Mouse (Mus musculus): ENCODE results near the gene Gm42417. TPM values are rescaled to one million over a fixed set of nuclear protein-coding genes. Genes with fewer than 3 reads are reported as not detected.

Gene Gm42417
- polyA plus RNA-seq, 1 experiment from 2014 or later = not detected

DNA sequence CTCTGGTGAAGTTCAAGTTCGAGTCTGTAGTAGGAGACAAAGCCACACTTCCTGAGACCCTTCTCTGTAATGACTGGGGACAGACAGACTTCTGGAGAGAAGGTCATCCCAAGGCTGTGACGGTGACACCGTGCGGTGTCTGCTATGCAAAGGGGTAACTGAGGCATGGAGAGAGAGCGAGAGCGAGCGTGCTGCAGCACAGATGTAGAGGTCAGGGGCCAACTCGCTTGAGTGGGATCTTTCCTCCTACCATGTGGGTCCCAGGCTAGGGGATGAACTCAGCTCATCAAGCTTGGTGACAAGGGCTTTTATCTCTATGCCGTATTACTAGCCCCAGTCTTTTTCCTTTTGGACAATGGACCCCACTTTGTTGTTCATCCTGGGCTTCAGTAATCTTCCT, 52.1 kb downstream of the Gm42417 start:
- no peaks in the 10 kb centered on the region for H3K9me3 ChIP-seq (ENCODE audit: low read length)
- H3K4me1 ChIP-seq (ENCODE audit: insufficient read depth) = no peaks in the 10 kb centered on the region
- no peaks in the 10 kb centered on the region for H3K27me3 ChIP-seq (ENCODE audit: insufficient read depth, low read length)
- H3K27ac ChIP-seq (ENCODE audit: low read depth) = no peak overlapping the region
- H3K9ac ChIP-seq (replicated peaks) = no peak overlapping the region
- DNase-seq (no peak), ATAC-seq (no peak)
- H3K4me2 ChIP-seq (ENCODE audit: low read depth, low read length) = no peak overlapping the region
- no peak overlapping the region for H3K4me3 ChIP-seq (ENCODE audit: low read depth, low read length)
- WGBS (ENCODE audit: insufficient replicate concordance) = 85% methylated on average over 9 of the region's 9 CpGs
- TF ChIP-seq CTCF (IDR thresholded peaks at IDR 0.05; ENCODE audit: low read depth) = no peak
- TF ChIP-seq EP300 (IDR thresholded peaks at IDR 0.05; ENCODE audit: low read depth) = no peak
- H3K36me3 ChIP-seq (replicated peaks; ENCODE audit: insufficient read depth, low read length) = no peaks in the 10 kb centered on the region

GRCm38 (mm10) chr1:36485080-36485479, 54.1 kb downstream of the Gm42417 start:
- ATAC-seq (no peak), DNase-seq (no peak)
- Histone ChIP-seq H3K9me3 (ENCODE audit: low read length) (no peaks in the 10 kb centered on the region), H3K36me3 (replicated peaks; ENCODE audit: insufficient read depth, low read length) (no peaks in the 10 kb centered on the region), H3K27me3 (ENCODE audit: insufficient read depth, low read length) (no peaks in the 10 kb centered on the region), H3K27ac (ENCODE audit: low read depth) (no peak overlapping the region), H3K4me2 (ENCODE audit: low read depth, low read length) (no peak overlapping the region), H3K9ac (replicated peaks) (no peak overlapping the region), H3K4me3 (ENCODE audit: low read depth, low read length) (no peak overlapping the region), H3K4me1 (ENCODE audit: insufficient read depth) (no peaks in the 10 kb centered on the region)
- WGBS (ENCODE audit: insufficient replicate concordance) = 67% methylated on average over 7 of the region's 7 CpGs
- TF ChIP-seq CTCF (IDR thresholded peaks at IDR 0.05; ENCODE audit: low read depth) (no peak), EP300 (IDR thresholded peaks at IDR 0.05; ENCODE audit: low read depth) (no peak)

DNA sequence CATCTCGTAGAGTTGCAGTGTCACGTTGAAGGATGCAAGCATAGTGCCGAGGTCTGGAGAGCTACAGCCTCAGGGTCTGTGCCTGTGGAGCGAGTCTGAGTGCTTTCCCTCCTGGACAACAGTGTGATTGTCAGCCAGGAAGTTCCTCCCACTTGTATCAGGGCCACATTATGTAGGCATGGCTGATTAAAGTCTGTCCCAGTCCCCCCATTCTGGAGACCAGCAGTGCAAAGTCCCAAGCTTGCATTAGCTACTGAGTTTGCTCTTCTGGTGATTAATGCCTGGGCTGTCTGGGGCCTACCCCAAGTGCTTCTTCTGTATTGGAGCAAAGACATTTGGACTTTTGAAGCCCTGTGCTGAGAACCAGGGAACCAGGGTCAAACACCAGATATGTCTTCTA, 55.4 kb downstream of the Gm42417 start:
- DNase-seq (no peak), ATAC-seq (no peak)
- no peak for TF ChIP-seq CTCF (IDR thresholded peaks at IDR 0.05; ENCODE audit: low read depth)
- TF ChIP-seq EP300 (IDR thresholded peaks at IDR 0.05; ENCODE audit: low read depth) = no peak
- Histone ChIP-seq H3K27ac (ENCODE audit: low read depth) (no peak overlapping the region), H3K4me3 (ENCODE audit: low read depth, low read length) (no peak overlapping the region), H3K9ac (replicated peaks) (no peak overlapping the region), H3K27me3 (ENCODE audit: insufficient read depth, low read length) (no peaks in the 10 kb centered on the region), H3K4me2 (ENCODE audit: low read depth, low read length) (no peak overlapping the region), H3K9me3 (ENCODE audit: low read length) (no peaks in the 10 kb centered on the region), H3K36me3 (replicated peaks; ENCODE audit: insufficient read depth, low read length) (no peaks in the 10 kb centered on the region), H3K4me1 (ENCODE audit: insufficient read depth) (no peaks in the 10 kb centered on the region)
- WGBS (ENCODE audit: insufficient replicate concordance) = 77% methylated on average over 4 of the region's 4 CpGs

Small RNA genes lying within 50 kb of the gene (microRNA-seq; reads per million reads assigned to microRNA genes)
- not detected for gene Gm47280

Other genes starting within 250 kb of the Gm42417 start
- 5.8 and 6.3 TPM in 2 replicates for gene Arid5a, start 231.7 kb downstream of the Gm42417 start, polyA plus RNA-seq (2015; fragmentation: Nextera tagmentation; extraction: Ambion mirVana)
- 8.5 and 10.1 TPM in 2 replicates for gene Kansl3, start 170.2 kb downstream of the Gm42417 start, polyA plus RNA-seq (2015; fragmentation: Nextera tagmentation; extraction: Ambion mirVana)
- gene Fer1l5, start 167.1 kb downstream of the Gm42417 start, polyA plus RNA-seq (2015; fragmentation: Nextera tagmentation; extraction: Ambion mirVana) = 0.12 TPM in 2 replicates
- gene Lman2l, start 94.2 kb downstream of the Gm42417 start, polyA plus RNA-seq (2015; fragmentation: Nextera tagmentation; extraction: Ambion mirVana) = 9.0 and 9.9 TPM in 2 replicates
- 2.1 and 2.2 TPM in 2 replicates for gene Cnnm4, start 67.8 kb downstream of the Gm42417 start, polyA plus RNA-seq (2015; fragmentation: Nextera tagmentation; extraction: Ambion mirVana)
- 0.92 and 1.1 TPM in 2 replicates for gene Cnnm3, start 27.6 kb downstream of the Gm42417 start, polyA plus RNA-seq (2015; fragmentation: Nextera tagmentation; extraction: Ambion mirVana)
- 2.0 and 2.2 TPM in 2 replicates for gene Ankrd23, start 2.5 kb downstream of the Gm42417 start, polyA plus RNA-seq (2015; fragmentation: Nextera tagmentation; extraction: Ambion mirVana)
- 7.4 and 8.3 TPM in 2 replicates for gene Ankrd39, start 8.0 kb upstream of the Gm42417 start, polyA plus RNA-seq (2015; fragmentation: Nextera tagmentation; extraction: Ambion mirVana)
- 2.0 TPM in 2 replicates for gene Sema4c, start 18.9 kb upstream of the Gm42417 start, polyA plus RNA-seq (2015; fragmentation: Nextera tagmentation; extraction: Ambion mirVana)
- 0.16 and 0.37 TPM in 2 replicates for gene Fam178b, start 143.8 kb upstream of the Gm42417 start, polyA plus RNA-seq (2015; fragmentation: Nextera tagmentation; extraction: Ambion mirVana)
- gene Cox5b, start 152.0 kb upstream of the Gm42417 start, polyA plus RNA-seq (2015; fragmentation: Nextera tagmentation; extraction: Ambion mirVana) = 620 and 664 TPM in 2 replicates
- not detected in 2 replicates for gene 4933424G06Rik, start 170.7 kb upstream of the Gm42417 start, polyA plus RNA-seq (2015; fragmentation: Nextera tagmentation; extraction: Ambion mirVana)
- 19.3 and 21.3 TPM in 2 replicates for gene Actr1b, start 175.0 kb upstream of the Gm42417 start, polyA plus RNA-seq (2015; fragmentation: Nextera tagmentation; extraction: Ambion mirVana)
- 0.31 and 0.67 TPM in 2 replicates for gene Zap70, start 222.4 kb upstream of the Gm42417 start, polyA plus RNA-seq (2015; fragmentation: Nextera tagmentation; extraction: Ambion mirVana)